Mouse (Mus musculus) heart, embryonic 15.5 days (tissue): Measurements from ENCODE around the gene Smim23. TPM values are rescaled to one million over a fixed set of nuclear protein-coding genes. Genes with fewer than 3 reads are reported as not detected.

ENCODE experiments used
- ATAC-seq: fragments of 200-750 bp; cut with Nextera tagmentation; replicated peaks from 2 replicates; pipeline ENCODE4 v1.8.0; 2017; ENCODE audit warnings: low read depth, moderate TSS enrichment; ENCODE audit not compliant: insufficient number of reproducible peaks, insufficient read depth, low FRiP score
- H3K27ac ChIP-seq: fragments of 300-500 bp; sonication (generic); 2 replicates; pipeline ENCODE4 v1.5.1; 2015; ENCODE audit warnings: mild to moderate bottlenecking, inconsistent platforms
- H3K27me3 ChIP-seq: fragments of 300-500 bp; sonication (generic); 2 replicates; pipeline ENCODE4 v1.6.1; 2015; ENCODE audit warnings: inconsistent platforms
- H3K36me3 ChIP-seq: fragments of 300-500 bp; sonication (generic); 2 replicates; pipeline ENCODE4 v1.6.1; 2015; ENCODE audit warnings: mild to moderate bottlenecking, inconsistent platforms
- H3K4me1 ChIP-seq: fragments of 300-500 bp; sonication (generic); replicated peaks from 2 replicates; pipeline ENCODE4 v1.6.1; 2015; ENCODE audit warnings: inconsistent platforms
- H3K4me2 ChIP-seq: fragments of 300-500 bp; sonication (generic); 2 replicates; pipeline ENCODE4 v1.6.1; 2015; ENCODE audit warnings: inconsistent platforms, mild to moderate bottlenecking, moderate library complexity
- H3K4me3 ChIP-seq: fragments of 300-500 bp; sonication (generic); 2 replicates; pipeline ENCODE4 v1.5.1; 2015; ENCODE audit warnings: mild to moderate bottlenecking, inconsistent platforms
- H3K9ac ChIP-seq: fragments of 300-500 bp; sonication (generic); 2 replicates; pipeline ENCODE4 v1.6.1; 2015; ENCODE audit warnings: mild to moderate bottlenecking, inconsistent platforms
- H3K9me3 ChIP-seq: fragments of 300-500 bp; sonication (generic); replicated peaks from 2 replicates; pipeline ENCODE4 v1.6.1; 2016; ENCODE audit warnings: inconsistent platforms
- WGBS: fragments of 180-500 bp; shearing (Covaris S2); methylation state at CpG from one replicate; pipeline ENCODE4 v1.1.7; 2015; ENCODE audit warnings: mixed read lengths; 5-methylcytosine and 5-hydroxymethylcytosine counted together
- polyA plus RNA-seq: library from polyadenylated mRNA; unstranded; fragments of >200 nt; fragmentation: Nextera tagmentation; extraction: Ambion mirVana; gene quantifications from 2 replicates; pipeline ENCODE4 v1.2.1, GENCODE M21; 2015

The Smim23 gene
- polyA plus RNA-seq, 1 experiment from 2014 or later: not detected

- no peaks in the 10 kb centered on the region for H3K36me3 ChIP-seq
- H3K4me1 ChIP-seq: peaks cover 10% of the 10 kb centered on the region
- H3K27ac ChIP-seq: no peak overlapping the region
- no peak for ATAC-seq
- H3K9me3 ChIP-seq: no peaks in the 10 kb centered on the region
- no peak overlapping the region for H3K4me3 ChIP-seq
- no peak overlapping the region for H3K4me2 ChIP-seq
- H3K9ac ChIP-seq: no peak overlapping the region
- WGBS: 29% methylated on average over 11 of the region's 11 CpGs
- no peaks in the 10 kb centered on the region for H3K27me3 ChIP-seq
Measured at GRCm38 (mm10) chr11:32780747-32781536, 43.5 kb downstream of the Smim23 start.

- H3K9ac ChIP-seq: no peak overlapping the region
Measured at GRCm38 (mm10) chr11:32768642-32769343, 55.6 kb downstream of the Smim23 start.

More at GRCm38 (mm10) chr11:32768642-32769343, 55.6 kb downstream of the Smim23 start:
- H3K4me3 ChIP-seq: no peak overlapping the region
- 76% methylated on average over 12 of the region's 12 CpGs for WGBS
- no peak for ATAC-seq
- H3K4me2 ChIP-seq: no peak overlapping the region
- H3K9me3 ChIP-seq: no peaks in the 10 kb centered on the region
- 0 out of 2 replicates have a peak, but pooled peaks cover 3% of the 10 kb centered on the region for H3K27me3 ChIP-seq
- H3K4me1 ChIP-seq: no peaks in the 10 kb centered on the region
- no peak overlapping the region for H3K27ac ChIP-seq
- no peaks in the 10 kb centered on the region for H3K36me3 ChIP-seq

Other genes with a start within 250 kb of the Smim23 start
- gene Fbxw11, start 181.9 kb downstream of the Smim23 start, polyA plus RNA-seq: 58.8 and 66.8 TPM in 2 replicates